Mouse (Mus musculus) brain, adult 2 months (tissue): ENCODE measurements around the gene Tcap.
"Not testable (repeated sequence)": the region's sequence is repeated elsewhere in the genome, so short reads cannot be mapped to it uniquely, and the experiment has no call there.

ENCODE experiments used
- DNase-seq: peaks from one replicate; pipeline ENCODE4 v3.0.0; 2011; ENCODE audit warnings: low read depth, low spot score

The Tcap gene

DNA sequence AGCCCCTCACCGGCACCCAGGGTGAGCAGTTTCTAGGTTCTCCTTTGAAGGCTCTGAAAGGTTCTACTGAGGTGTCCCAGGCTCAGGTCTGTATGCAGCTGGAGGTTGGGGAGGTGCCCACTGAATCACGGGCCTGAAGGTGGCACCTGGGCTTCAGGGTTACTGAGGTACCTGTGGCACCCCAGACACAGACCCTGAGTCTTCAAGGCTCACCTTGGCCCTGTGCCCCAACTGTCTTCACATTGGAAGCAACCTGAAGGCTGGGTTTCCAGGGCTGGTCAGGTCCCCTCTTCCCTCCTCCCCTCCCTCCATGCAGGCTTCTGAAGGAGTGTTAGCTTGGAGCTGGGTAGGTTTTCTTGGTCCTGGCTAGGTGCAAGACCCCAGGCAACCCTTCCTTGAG, 2.0 kb upstream of the Tcap start:
- DNase-seq: no peak

DNA sequence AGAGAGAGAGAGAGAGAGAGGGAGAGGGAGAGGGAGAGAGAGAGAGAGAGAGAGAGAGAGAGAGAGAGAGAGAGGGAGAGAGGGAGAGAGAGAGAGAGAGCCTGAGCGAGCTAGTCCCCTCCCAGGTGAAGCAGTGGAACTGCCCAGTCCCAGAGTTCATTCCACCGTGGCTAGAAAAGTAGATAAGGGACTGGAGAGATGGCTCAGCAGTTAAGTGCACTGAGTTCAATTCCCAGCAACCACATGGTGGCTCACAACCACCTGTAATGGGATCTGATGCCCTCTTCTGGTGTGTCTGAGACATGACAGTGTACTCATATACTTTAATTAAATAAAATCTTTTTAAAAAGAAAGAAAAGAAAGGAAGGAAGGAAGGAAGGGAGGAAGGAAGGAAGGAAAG, 1.2 kb upstream of the Tcap start:
- not testable (repeated sequence) for DNase-seq

DNA sequence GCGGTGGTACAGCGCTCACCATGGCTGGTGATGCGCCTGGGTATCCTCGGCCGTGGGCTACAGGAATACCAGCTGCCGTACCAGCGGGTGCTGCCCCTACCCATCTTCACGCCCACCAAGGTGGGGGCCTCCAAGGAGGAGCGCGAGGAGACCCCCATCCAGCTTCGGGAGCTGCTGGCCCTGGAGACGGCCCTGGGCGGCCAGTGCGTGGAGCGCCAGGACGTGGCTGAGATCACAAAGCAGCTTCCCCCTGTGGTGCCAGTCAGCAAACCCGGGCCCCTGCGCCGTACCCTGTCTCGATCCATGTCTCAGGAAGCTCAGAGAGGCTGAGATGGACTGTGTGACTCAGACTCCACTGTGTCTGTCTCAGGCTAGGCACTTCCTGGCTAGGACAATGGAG, 605 bp downstream of the Tcap start:
- DNase-seq: no peak

DNA sequence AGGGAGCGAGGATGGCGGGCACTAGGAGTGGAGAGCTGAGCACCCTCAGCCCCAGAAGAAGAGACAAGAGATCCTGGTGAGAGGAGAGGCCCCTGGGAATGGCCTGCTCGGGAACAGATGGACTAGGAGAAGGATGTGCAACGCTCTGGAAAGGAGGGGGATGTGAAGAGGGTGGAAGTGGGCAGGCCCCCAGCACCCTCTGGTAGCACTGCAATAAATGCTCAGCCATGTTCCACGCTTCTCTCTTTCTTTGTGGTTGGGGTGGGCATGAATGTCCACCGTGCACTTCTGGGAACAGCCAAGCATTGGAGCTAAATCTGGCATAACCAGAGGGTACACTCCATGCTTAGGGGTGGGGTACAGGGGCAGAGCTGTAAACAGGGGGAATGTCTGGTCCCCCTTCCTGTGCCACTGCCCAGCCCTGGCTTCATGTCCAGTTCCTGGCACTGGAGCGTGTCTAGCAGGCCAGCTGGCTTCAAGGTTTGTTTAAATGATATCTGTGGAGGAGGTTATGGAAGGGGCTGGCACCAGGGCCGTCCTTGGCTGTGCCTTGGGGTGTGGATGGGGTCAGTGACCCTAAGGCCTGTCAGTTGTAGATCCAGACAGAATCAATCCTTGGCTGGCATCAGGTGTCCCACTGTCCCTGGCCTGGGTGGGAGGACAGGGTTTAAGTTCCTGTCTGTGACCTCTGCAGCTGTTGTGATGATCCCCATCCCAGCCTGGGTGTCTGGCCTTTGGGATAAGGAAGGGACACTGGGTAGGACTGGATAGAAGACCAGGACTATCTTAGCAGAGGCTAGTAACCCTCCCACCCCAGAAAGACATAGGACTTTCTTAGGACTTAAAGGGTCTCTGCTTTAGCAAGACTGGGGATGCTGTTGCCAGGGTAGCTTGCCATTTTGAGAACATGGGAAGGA, 1.4 kb downstream of the Tcap start:
- no peak for DNase-seq

DNA sequence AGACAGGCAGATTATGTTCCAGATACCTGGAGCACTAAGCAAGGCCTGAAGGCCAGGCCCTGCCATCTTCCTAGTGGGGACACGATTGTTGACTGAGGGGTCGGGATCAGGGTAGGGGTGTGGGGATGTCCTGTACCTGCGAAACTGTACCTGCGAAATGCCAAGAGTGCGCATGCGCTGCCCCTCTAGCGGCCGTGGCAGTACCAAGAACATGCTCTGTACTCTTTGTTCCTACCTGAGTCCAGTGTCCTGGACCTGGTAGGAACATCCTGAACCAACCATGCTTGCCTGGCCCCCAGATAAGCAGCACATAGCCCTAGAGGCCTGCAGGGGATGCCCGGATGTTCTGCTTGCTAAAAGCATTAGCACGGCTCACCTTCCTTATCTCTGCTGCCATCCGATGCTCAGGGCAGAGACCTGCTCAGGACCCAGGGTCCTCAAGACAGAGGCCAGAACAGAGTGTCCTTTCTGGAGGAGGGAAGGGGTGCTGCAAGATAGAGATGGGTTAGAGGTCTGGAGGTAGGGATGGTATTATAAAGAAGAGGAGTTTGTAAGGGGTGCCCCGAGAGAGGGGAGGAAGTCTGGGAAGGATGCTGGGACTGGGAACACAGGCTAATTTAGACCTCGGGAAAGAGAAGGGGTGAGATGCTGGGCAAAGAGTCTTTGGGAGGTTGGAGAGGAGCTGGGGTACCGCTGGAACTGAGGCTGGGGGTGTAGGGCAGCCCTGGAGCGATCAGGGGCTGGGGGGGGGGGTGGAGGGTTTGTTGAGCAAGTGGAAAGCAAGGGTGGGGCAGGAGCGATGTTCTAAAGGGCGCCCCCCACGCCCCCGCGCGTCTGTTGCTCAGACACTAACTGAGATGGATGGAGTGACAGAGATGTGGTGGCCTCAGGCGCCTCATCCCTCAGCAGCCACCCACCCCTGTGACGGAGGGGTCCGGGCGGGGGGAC, 2.3 kb downstream of the Tcap start, which contains the start of gene Pnmt:
Gene Pnmt, plus strand, starts transcription at position 813 of the 948 bp plus-strand sequence.
- DNase-seq: no peak

DNA sequence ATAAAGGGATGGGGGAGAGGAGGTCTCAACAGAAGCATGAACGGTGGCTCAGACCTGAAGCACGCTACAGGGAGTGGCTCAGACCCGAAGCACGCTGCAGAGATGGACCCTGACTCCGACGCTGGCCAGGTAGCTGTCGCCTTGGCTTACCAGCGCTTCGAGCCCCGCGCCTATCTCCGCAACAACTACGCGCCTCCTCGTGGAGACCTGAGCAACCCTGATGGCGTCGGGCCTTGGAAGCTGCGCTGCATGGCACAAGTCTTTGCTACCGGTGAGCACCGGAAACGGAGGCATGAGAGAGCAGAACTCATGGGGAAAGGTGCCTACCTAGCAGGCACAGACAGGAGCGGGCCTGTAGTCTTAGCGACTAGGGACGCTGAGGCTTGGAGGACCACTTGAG, 3.0 kb downstream of the Tcap start:
- DNase-seq: no peak

DNA sequence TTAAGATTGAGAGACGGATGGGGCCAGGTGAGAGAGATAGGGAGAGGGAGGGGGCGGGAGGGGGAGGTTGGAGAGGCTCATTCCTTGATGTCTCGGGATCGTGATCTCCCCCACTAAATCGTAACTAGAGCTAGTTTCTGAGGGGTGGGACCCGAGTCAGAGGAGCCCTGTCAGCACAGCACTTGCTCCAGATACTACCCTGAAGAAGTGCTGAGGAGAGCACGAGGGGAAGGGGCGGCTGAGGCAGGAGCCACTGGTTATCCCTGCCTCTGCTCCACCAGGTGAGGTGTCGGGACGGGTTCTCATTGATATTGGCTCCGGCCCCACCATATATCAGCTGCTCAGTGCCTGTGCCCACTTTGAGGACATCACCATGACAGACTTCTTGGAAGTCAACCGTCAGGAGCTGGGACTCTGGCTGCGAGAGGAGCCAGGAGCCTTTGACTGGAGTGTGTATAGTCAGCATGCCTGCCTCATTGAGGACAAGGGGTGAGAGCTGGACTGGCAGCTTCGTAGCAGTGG, 3.5 kb downstream of the Tcap start:
- no peak for DNase-seq

DNA sequence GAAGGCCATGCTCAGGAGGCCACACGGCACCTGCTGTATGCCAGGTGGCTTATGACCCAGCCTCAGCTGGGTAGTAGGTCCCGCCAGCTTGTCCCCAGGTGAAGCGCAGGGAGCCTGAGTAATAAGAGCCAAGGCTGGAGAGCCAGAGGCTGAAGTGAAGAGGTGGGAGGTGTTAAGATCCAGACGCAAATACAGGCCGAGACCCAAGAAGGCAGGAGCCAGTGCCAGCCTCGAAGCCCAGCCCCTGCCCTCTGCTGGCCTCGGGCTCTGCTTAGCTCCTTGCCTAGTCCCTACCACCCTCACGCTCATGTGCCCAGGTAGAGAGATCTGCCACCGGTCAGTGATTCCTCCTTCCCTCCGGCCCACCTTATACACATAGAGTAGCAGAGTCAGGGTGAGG, 4.7 kb downstream of the Tcap start:
- no peak for DNase-seq

DNA sequence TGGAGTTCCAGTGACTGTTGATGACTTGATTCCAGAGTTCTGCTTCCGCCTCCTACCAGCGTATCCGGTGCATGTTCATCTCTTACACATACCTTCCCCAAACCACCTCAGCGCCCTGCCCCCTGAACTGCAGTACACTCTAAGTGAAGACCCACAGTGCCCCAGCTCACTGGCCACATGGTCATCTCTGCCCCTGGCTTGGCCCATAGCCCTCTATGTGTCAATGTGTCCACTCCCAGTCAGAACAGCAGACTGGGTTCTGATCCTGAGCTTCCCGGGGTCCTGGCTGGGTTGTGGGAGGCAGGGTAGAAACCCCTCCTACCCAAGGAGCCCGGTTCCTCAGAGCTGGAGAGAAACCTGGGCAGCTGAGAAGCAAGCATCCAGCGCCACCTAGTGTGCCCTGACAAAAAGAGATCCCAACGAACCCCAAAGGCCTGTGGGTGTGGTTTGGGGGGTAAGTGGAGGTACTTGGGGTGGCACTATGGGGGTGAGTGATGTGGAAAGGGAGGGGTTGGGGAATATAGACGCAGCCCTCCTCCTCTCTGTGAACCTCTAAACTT, 5.7 kb downstream of the Tcap start:
- peak; percentile 80 for DNase-seq

DNA sequence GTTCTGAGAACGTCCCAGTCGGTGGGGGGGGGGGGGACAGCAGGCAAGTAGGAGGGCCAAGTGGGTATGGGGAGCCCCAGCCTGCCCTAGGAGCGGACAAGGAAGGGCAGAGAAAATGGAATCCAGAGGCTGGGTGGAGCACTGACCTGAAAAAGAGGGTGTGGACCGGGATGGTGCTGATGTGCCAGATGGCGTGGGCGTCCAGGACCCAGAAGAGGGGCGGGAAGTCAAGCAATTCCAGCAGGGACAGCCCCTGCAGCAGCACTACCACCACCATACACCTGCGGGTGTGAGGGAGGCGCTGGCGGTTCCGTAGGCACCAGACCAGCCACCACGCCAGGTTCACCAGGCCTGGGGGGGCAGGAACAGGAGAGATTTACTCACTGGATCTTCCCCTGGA, 6.5 kb downstream of the Tcap start:
- DNase-seq: no peak

DNA sequence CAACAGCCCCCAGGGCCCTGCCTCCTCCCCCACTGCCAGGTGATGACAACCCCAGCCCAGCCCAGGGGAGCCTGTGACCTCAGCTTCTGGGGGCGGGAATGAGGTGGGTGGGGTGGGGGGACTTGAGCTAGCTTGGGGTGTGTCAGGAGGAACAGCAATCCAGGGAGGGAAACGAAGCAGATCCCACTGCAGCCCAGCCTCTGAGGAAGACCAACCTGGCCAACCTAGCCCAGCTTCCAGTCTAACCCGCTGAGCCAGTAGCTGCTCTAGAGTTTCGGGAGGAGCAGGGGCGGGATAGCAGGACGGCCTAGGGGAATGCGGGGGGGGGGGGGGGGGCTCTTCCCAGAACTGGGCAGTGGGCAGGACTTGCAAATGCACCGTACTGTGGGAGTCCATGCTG, 8.4 kb downstream of the Tcap start:
- DNase-seq: no peak

DNA sequence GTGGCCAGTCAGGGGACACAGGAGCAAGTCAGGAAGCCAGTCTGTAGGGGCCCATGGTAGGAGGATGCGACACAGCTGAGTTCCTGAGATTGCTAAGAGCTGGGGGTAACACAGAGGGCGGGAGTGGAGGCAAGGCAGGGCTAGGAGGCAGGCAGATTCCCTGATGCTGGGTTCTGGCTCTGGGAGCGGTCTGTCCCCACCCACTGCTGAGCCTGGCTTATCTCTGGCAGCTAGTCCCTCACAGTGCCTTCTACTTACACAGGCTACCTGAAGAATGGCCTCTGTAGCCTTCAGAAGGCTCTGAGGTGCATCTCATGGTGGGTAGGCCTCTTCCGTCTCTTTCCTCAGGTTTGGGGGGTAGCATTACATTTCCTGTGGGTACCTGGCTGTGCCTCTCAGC, 9.0 kb downstream of the Tcap start:
- DNase-seq: no peak

DNA sequence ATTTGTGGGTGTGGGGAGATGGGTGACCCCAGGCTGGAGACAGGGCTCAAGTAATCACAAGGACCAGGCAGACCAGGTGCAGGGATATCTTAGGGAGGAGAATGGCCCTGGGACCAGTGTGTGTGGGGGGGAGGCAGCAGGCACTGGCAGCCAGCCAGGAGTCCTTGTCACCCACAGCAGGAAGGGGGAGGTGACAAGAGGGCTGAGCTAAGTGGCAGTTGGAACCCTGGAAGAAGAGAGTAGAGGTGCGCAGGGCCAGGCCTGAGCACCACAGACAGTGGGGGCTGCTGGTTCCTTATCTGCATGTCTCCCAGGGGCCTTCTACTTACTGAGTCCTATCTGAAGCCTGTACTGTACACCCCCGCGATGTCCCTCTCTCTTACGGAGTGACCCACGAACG, 9.7 kb downstream of the Tcap start:
- peak; percentile 40 for DNase-seq

DNA sequence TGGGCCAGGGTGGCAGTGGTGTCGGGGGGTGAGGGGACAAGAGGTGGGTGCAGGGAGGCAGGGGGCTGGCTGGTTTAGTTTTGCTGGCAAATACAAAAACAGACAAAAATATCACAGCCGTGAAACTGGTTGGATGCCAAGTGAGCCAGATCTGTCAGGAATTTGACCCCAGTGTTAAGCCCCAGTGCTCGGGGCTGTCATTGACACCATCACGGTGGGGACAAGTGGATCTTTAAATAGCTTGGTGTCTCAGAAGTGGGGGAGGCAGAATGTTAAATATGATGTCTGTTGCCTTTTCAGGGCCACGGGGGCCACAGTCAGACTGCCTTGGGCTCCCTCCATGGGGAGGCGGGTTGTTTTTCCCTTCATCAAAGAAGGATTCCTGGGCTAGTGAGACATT, 10.7 kb downstream of the Tcap start:
- DNase-seq: no peak

DNA sequence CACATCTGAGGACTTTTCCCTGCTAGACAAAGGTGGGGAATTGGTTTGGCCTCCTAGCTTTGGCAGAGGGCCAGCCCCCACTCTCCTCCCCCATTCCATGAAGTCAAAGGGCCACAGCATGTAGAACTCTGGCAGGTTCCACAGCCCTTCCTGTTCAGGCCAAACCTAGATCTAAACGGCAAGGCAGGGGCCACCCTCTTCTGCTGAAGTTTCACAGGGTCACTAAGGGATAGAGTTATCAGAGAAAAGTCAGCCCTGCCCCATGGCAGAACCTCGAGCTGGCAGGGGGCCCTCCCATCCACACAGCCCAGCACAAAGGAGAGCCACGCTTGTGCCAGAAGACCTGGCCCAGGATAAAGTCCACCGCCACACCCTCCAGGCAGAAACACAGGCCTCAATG, 11.4 kb downstream of the Tcap start:
- DNase-seq: no peak

DNA sequence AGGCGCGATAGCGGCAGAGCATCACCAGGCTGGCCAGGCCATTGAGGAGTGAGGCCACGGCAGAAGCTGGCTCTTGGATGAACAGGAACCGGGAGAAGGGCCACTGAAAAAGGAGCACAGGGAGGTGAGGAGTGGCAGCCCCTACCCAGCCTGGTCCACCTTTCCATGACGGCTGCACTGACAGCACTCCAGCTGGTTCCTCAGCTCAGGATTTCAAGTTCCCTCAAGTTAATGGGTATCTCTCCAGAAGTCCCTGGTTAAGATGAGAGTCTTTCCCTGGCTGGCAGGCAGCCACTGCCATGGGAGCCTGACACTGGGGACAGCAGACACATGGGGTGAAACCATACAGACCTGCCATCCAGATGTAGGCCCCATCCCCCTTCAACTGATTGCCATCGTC, 14.3 kb downstream of the Tcap start:
- DNase-seq: no peak

DNA sequence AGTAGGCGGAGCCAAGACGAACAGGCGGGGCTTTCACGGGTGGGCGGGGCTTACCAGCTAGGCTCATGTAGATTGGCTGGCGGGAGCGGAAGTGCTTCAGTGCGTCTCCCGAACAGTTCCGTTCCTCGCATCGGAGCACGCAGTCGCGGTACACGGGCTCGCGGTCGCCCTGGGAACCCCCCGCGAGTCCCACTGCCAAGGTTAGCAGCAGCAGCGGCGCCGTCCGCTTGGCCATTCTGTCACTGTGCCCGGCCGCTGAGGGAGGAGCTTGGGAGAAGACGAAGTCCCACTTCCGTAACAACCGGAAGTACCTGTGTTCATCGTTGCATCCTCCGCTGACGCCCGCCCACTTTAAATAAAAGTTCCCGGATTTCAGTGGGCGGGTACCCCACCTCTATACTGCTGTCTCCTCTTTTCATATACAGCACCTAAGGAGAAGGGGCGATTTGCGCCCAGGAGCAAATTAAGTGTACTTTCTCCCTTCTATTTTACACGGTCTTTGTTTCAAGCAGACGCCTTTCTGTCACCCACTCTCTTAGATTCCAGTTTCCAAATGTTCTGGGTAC, 16.6 kb downstream of the Tcap start, which contains the start of gene Pgap3:
Gene Pgap3, minus strand, starts transcription at position 330 of the 566 bp plus-strand sequence.
- DNase-seq: peak; percentile 97

DNA sequence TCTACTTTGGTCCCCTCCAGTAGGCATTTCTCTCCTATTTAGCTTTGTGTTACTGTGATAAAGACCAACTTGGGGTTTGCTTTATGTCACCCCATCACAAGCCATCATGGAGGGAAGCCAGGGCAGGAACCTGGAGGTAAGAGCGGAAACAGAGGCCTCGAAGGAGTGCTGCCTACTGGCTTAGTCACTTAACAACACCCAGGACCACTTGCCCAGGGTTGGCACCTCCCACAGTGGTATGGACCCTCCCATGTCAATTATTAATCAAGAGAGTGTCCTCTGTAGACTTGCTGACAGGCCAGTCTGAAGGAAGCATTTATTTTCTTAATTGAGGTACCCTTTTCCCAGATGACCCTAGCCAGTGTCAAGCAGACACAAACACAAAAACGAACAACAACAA, 17.2 kb downstream of the Tcap start:
- no peak for DNase-seq

DNA sequence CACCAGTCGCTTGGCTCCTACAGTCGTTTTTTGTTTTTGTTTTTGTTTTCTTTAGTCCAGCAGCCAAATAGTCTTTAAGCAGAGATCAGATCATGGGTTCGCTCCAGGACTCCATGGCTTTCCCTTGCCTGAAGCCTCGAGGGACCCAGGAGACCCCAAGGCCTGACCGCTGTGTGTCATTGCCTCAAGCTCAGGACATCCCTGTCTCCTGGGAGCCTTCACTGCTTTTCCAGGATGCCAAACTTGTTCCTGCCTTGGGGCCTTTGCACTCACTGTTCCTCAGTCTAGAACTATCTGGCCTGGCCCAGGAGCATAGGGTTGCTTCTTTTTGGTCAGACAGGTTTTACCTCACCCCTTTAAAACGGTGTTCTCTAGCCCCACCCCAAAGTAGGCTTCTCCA, 23.0 kb downstream of the Tcap start:
- DNase-seq: no peak

DNA sequence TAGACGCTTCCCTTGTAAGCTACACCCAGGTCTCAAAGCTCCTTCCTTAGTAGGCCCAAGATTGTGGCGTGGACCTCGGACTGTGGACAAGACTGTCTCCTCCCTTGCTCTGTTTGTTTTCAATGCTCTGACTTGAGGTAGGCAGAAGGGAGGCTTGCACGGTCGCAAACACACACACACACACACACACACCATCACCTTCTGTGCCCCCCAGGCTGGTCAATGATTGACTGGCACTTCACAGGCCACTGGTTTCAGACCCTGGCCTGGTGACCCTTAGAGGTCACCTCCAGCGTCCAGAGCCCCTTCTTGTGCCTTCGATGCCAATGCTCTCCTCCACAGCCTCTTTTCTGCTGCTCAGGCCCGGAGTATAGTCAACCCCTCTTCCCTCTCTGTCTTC, 25.3 kb downstream of the Tcap start:
- DNase-seq: no peak

DNA sequence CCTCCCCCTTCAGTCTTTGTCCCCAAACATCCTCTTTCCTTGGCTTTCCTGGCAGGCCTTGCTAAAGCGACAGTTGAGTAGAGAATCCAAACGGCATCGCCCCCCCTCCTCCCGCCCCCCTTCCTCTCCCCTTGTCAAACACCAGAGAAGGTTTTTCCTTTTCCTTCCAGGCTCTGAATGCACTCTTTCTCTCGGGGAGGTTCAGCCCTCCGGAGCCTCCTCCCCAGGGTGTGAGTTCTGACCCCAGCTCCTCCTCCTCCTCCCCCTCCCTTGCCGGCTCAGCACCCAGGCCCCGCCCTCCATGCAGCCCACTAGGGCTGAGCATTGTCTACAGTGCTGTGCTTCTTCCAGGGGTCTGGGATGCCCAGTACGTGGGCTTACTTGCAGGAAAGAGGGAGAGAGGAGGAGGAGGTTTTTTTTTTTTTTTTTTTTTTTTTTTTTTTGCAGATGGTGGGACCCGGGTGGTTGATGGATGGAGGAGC, 25.8 kb downstream of the Tcap start:
- no peak for DNase-seq
